Mouse (Mus musculus): ENCODE measurements at regions not wholly inside any gene's neighbourhood (a gene's known extent, or its start where the extent isn't known, plus 50 kb on each side); places are given as distances from the start of the nearest gene placed in this dataset.

- H3K9ac ChIP-seq: no peak overlapping the region
- no peak overlapping the region for H3K4me2 ChIP-seq
- no peaks in the 10 kb centered on the region for H3K36me3 ChIP-seq
- H3K27ac ChIP-seq: no peak overlapping the region
- no peak overlapping the region for H3K4me3 ChIP-seq
- no peak for ATAC-seq
- 33% methylated on average over 4 of the region's 4 CpGs for WGBS (ENCODE audit: insufficient replicate concordance)
- no peaks in the 10 kb centered on the region for H3K27me3 ChIP-seq (replicated peaks)
- no peaks in the 10 kb centered on the region for H3K9me3 ChIP-seq (replicated peaks)
- no peaks in the 10 kb centered on the region for H3K4me1 ChIP-seq
Measured at GRCm38 (mm10) chr16:77444006-77444405, 157.9 kb downstream of the Gm11146 start.

- H3K4me3 ChIP-seq: no peak overlapping the region
- H3K9ac ChIP-seq: no peak overlapping the region
- H3K36me3 ChIP-seq: no peaks in the 10 kb centered on the region
- no peak overlapping the region for H3K27ac ChIP-seq
- ATAC-seq: no peak
- H3K9me3 ChIP-seq (replicated peaks): no peaks in the 10 kb centered on the region
- H3K27me3 ChIP-seq (replicated peaks): no peaks in the 10 kb centered on the region
- WGBS (ENCODE audit: insufficient replicate concordance): 63% methylated on average over 5 of the region's 5 CpGs
- no peaks in the 10 kb centered on the region for H3K4me1 ChIP-seq
- H3K4me2 ChIP-seq: no peak overlapping the region
Measured at GRCm38 (mm10) chr16:77443318-77443717, 158.6 kb downstream of the Gm11146 start.

GRCm38 (mm10) chr16:77442866-77443265, 159.0 kb downstream of the Gm11146 start:
- ATAC-seq: no peak
- Histone ChIP-seq H3K4me1 (no peaks in the 10 kb centered on the region), H3K9me3 (replicated peaks) (no peaks in the 10 kb centered on the region), H3K27ac (no peak overlapping the region), H3K9ac (no peak overlapping the region), H3K27me3 (replicated peaks) (no peaks in the 10 kb centered on the region), H3K4me3 (no peak overlapping the region), H3K4me2 (no peak overlapping the region), H3K36me3 (no peaks in the 10 kb centered on the region)
- 69% methylated on average over 6 of the region's 6 CpGs for WGBS (ENCODE audit: insufficient replicate concordance)

GRCm38 (mm10) chr16:77431345-77431744, 170.5 kb downstream of the Gm11146 start:
- Histone ChIP-seq H3K27me3 (replicated peaks) (no peaks in the 10 kb centered on the region), H3K4me1 (no peaks in the 10 kb centered on the region), H3K36me3 (no peaks in the 10 kb centered on the region), H3K4me3 (no peak overlapping the region), H3K9me3 (replicated peaks) (no peaks in the 10 kb centered on the region), H3K27ac (no peak overlapping the region), H3K4me2 (no peak overlapping the region), H3K9ac (no peak overlapping the region)
- WGBS (ENCODE audit: insufficient replicate concordance): 66% methylated on average over 4 of the region's 4 CpGs
- no peak for ATAC-seq

- 62% methylated on average over 12 of the region's 12 CpGs for WGBS (ENCODE audit: insufficient replicate concordance)
Measured at GRCm38 (mm10) chr16:77422385-77423363, 179.2 kb downstream of the Gm11146 start.

GRCm38 (mm10) chr16:77421591-77422024, 180.3 kb downstream of the Gm11146 start:
- Histone ChIP-seq H3K36me3 (no peaks in the 10 kb centered on the region), H3K4me3 (no peak overlapping the region), H3K27ac (no peak overlapping the region), H3K9me3 (replicated peaks) (no peaks in the 10 kb centered on the region), H3K4me2 (no peak overlapping the region), H3K4me1 (no peaks in the 10 kb centered on the region), H3K9ac (no peak overlapping the region), H3K27me3 (replicated peaks) (no peaks in the 10 kb centered on the region)
- 61% methylated on average over 10 of the region's 10 CpGs for WGBS (ENCODE audit: insufficient replicate concordance)
- ATAC-seq: no peak

More at GRCm38 (mm10) chr16:77422385-77423363, 179.2 kb downstream of the Gm11146 start:
- Histone ChIP-seq H3K36me3 (no peaks in the 10 kb centered on the region), H3K27me3 (replicated peaks) (no peaks in the 10 kb centered on the region), H3K4me3 (no peak overlapping the region), H3K9ac (no peak overlapping the region), H3K4me1 (no peaks in the 10 kb centered on the region), H3K9me3 (replicated peaks) (no peaks in the 10 kb centered on the region), H3K27ac (no peak overlapping the region), H3K4me2 (no peak overlapping the region)
- ATAC-seq: no peak

- Histone ChIP-seq H3K27ac (no peak overlapping the region), H3K4me3 (no peak overlapping the region), H3K4me2 (no peak overlapping the region), H3K36me3 (no peaks in the 10 kb centered on the region), H3K9me3 (replicated peaks) (no peaks in the 10 kb centered on the region), H3K27me3 (replicated peaks) (no peaks in the 10 kb centered on the region), H3K4me1 (no peaks in the 10 kb centered on the region), H3K9ac (no peak overlapping the region)
- 62% methylated on average over 6 of the region's 6 CpGs for WGBS (ENCODE audit: insufficient replicate concordance)
- no peak for ATAC-seq
Measured at GRCm38 (mm10) chr16:77421001-77421400, 180.9 kb downstream of the Gm11146 start.

GRCm38 (mm10) chr16:77420136-77420860, 181.6 kb downstream of the Gm11146 start:
- Histone ChIP-seq H3K4me3 (no peak overlapping the region), H3K9ac (no peak overlapping the region), H3K36me3 (no peaks in the 10 kb centered on the region), H3K4me2 (no peak overlapping the region), H3K9me3 (replicated peaks) (no peaks in the 10 kb centered on the region), H3K4me1 (no peaks in the 10 kb centered on the region), H3K27me3 (replicated peaks) (no peaks in the 10 kb centered on the region), H3K27ac (no peak overlapping the region)
- WGBS (ENCODE audit: insufficient replicate concordance): 62% methylated on average over 8 of the region's 8 CpGs
- no peak for ATAC-seq

- no peak for ATAC-seq
- Histone ChIP-seq H3K4me1 (no peaks in the 10 kb centered on the region), H3K4me2 (no peak overlapping the region), H3K9me3 (replicated peaks) (no peaks in the 10 kb centered on the region), H3K9ac (no peak overlapping the region), H3K4me3 (no peak overlapping the region), H3K27me3 (replicated peaks) (no peaks in the 10 kb centered on the region), H3K36me3 (no peaks in the 10 kb centered on the region), H3K27ac (no peak overlapping the region)
- WGBS (ENCODE audit: insufficient replicate concordance): 65% methylated on average over 4 of the region's 4 CpGs
Measured at GRCm38 (mm10) chr16:77419116-77419735, 182.7 kb downstream of the Gm11146 start.

- no peak overlapping the region for H3K27ac ChIP-seq
- no peaks in the 10 kb centered on the region for H3K9me3 ChIP-seq (replicated peaks)
- H3K4me1 ChIP-seq: no peaks in the 10 kb centered on the region
- H3K4me2 ChIP-seq: no peak overlapping the region
- H3K9ac ChIP-seq: no peak overlapping the region
- 61% methylated on average over 1 of the region's 1 CpGs for WGBS (ENCODE audit: insufficient replicate concordance)
- no peaks in the 10 kb centered on the region for H3K27me3 ChIP-seq (replicated peaks)
- ATAC-seq: no peak
- no peak overlapping the region for H3K4me3 ChIP-seq
- H3K36me3 ChIP-seq: no peaks in the 10 kb centered on the region
Measured at GRCm38 (mm10) chr16:77418486-77418885, 183.4 kb downstream of the Gm11146 start.

GRCm38 (mm10) chr16:77417791-77418190, 184.1 kb downstream of the Gm11146 start:
- H3K36me3 ChIP-seq: no peaks in the 10 kb centered on the region
- H3K4me3 ChIP-seq: no peak overlapping the region
- no peaks in the 10 kb centered on the region for H3K27me3 ChIP-seq (replicated peaks)
- H3K9ac ChIP-seq: no peak overlapping the region
- no peak overlapping the region for H3K27ac ChIP-seq
- no peaks in the 10 kb centered on the region for H3K4me1 ChIP-seq
- H3K9me3 ChIP-seq (replicated peaks): no peaks in the 10 kb centered on the region
- WGBS (ENCODE audit: insufficient replicate concordance): 21% methylated on average over 3 of the region's 3 CpGs
- ATAC-seq: no peak
- no peak overlapping the region for H3K4me2 ChIP-seq

- no peak overlapping the region for H3K4me3 ChIP-seq
- H3K4me2 ChIP-seq: no peak overlapping the region
- H3K36me3 ChIP-seq: no peaks in the 10 kb centered on the region
- H3K4me1 ChIP-seq: no peaks in the 10 kb centered on the region
- H3K9me3 ChIP-seq (replicated peaks): no peaks in the 10 kb centered on the region
- no peak overlapping the region for H3K27ac ChIP-seq
- WGBS (ENCODE audit: insufficient replicate concordance): 58% methylated on average over 1 of the region's 1 CpGs
- ATAC-seq: no peak
- H3K27me3 ChIP-seq (replicated peaks): no peaks in the 10 kb centered on the region
- no peak overlapping the region for H3K9ac ChIP-seq
Measured at GRCm38 (mm10) chr16:77414562-77414961, 187.3 kb downstream of the Gm11146 start.

Measured in liver, embryonic 12.5 days (tissue).